ENCODE assay signal across 23 mouse cellular contexts in the genomic region with DNA sequence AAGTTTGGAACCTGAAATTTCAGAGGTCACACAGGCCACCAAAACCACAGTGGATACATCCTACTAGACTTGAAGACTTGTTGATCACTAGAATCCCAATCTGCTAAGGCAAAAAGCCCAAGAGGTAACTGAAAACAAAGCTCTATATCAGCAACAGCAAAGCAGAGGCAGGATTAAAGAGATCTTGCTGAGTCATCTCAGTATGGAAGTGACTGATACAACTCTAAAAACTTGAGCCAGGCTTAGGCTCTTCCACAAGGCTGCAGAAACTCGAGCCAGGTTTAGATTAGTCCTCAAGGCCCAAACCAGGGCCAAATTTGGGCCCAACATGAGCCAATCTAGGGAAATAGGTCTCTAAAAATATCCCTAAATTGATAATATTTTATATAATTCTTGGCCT. TPM values are rescaled to one million over a fixed set of nuclear protein-coding genes. Genes with fewer than 3 reads are reported as not detected.
"Had no signal": no experiment of that assay in that cellular context is flagged by ENCODE, and none has a peak within 500 bp of the region (broad histone marks: within the 10 kb centered on the region; RNA-seq: fewer than 3 reads in every experiment).

No protein-coding gene starts in this region.

- H3K9ac ChIP-seq: neural tube, embryonic 15.5 days; stomach, embryonic 15.5 days had no signal

- H3K9me3 ChIP-seq: neural tube, embryonic 15.5 days; stomach, embryonic 15.5 days had no signal

- H3K27ac ChIP-seq: neural tube, embryonic 15.5 days; stomach, embryonic 15.5 days; stomach, postnatal 0 days had no signal

- H3K36me3 ChIP-seq: neural tube, embryonic 15.5 days; stomach, embryonic 15.5 days had no signal

- H3K27me3 ChIP-seq: neural tube, embryonic 15.5 days; stomach, embryonic 15.5 days had no signal

- H3K4me3 ChIP-seq: neural tube, embryonic 15.5 days; stomach, embryonic 15.5 days had no signal

- H3K4me2 ChIP-seq: neural tube, embryonic 15.5 days; stomach, embryonic 15.5 days had no signal

- H3K4me1 ChIP-seq: neural tube, embryonic 15.5 days; stomach, embryonic 15.5 days had no signal

- DNase-seq: retina, postnatal 1 day; right cerebral cortex, adult 18-20 months; right cerebral cortex, postnatal 14 days; right cerebral cortex, postnatal 25 days; right cerebral cortex, postnatal 4 days; spleen, adult 18-20 months; thymus, adult 18-20 months; thymus, adult 2 months; thymus, postnatal 14 days; thymus, postnatal 25 days; thymus, postnatal 36 days; thymus, postnatal 4 days had no signal

RNA-seq across cellular contexts. Expression of a gene that starts 56.2 kb away (rescaled TPM):
- total RNA-seq: neutrophil, adult 5-6 weeks had no signal
- polyA plus RNA-seq: neural tube, embryonic 14.5 days; neural tube, embryonic 15.5 days; small intestine, adult 2 months; spleen, adult 2 months; stomach, embryonic 14.5 days; stomach, embryonic 15.5 days; stomach, embryonic 16.5 days; stomach, postnatal 0 days; thymus, adult 2 months; thymus, postnatal 0 days; urinary bladder, adult 2 months had no signal
